Mouse (Mus musculus) left cerebral cortex, adult 11 months (tissue): Measurements from ENCODE around the gene Vps13d.

Experiments
- DNase-seq: peaks from one replicate; pipeline ENCODE4 v3.0.0; 2022; ENCODE audit warnings: low spot score

Gene Vps13d

DNA sequence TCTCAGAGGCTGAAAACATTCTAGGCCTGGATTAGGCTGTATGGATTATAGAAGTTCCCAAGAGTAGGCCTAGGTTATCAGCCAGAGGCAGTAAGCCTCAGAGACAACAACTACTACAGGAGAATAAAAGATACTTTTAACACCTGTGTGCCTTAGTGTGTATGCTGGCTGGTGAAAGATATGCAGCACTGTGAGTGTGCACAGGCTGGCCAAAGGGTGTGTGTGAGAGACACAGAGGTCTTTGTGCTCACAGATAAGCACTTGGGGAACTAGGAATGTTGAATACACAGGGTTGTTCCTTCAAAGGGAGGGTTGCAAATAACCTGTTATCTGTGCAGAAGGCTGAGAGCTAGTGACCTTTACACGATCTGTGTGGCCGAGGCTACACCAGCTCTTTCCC lies 115.5 kb downstream of the Vps13d start:
- no peak for DNase-seq

DNA sequence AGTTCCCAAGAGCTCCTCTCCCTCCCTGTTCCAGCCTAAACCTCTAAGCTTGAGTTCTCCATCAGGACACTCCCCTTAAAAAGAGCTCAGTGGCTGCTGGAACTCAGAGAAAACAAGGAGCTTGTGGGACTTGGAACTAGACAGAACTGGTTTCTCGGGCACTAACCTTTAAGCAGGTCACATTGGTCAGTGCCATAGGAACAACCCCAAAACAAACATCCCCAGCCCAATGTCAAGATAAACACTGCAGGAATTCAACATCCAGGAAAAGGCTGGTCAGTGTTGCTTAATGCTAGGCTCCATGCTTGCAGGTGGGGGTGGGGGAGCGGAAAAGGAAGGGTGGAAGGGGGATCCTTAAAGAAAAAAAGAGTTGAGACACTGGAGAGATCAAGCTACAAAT lies 120.5 kb downstream of the Vps13d start:
- DNase-seq, result no peak

DNA sequence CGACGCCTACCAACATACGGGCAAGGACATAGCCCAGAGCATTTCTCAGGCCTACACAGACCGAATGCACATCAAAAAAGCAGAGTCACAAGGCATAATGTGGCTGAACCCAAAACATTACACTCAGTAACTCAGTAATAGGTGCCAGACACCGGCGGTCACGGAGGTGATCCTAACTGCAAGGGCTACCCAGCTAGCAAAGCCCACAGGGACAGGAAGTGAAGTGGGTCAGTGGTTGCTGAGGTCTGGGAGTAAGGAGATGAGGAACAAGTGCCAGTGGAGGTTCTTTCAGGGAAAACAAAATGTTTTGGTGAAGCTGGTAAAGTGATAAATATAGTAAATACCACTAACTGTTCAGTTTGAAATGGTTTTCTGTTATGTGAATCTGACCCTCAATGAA lies 121.1 kb downstream of the Vps13d start:
- no peak for DNase-seq

DNA sequence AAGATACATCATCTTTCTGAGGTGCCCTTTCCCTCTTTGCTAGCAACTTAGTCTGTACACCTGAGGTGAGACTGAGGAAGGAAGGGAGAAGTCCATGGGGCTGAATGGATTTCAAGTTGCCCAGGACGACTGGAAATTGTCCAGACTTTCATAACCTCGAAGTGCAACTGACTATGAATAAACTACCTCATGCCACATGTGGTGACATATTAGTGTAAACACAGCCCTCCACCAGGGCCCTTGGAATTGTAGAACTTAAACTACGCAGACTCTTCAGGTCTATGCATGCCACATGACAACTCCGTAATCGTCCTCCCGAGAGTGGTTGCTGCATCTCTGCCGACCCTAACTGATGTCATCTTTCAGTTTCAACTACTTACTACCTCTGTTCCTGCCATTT lies 122.9 kb downstream of the Vps13d start:
- no peak for DNase-seq

DNA sequence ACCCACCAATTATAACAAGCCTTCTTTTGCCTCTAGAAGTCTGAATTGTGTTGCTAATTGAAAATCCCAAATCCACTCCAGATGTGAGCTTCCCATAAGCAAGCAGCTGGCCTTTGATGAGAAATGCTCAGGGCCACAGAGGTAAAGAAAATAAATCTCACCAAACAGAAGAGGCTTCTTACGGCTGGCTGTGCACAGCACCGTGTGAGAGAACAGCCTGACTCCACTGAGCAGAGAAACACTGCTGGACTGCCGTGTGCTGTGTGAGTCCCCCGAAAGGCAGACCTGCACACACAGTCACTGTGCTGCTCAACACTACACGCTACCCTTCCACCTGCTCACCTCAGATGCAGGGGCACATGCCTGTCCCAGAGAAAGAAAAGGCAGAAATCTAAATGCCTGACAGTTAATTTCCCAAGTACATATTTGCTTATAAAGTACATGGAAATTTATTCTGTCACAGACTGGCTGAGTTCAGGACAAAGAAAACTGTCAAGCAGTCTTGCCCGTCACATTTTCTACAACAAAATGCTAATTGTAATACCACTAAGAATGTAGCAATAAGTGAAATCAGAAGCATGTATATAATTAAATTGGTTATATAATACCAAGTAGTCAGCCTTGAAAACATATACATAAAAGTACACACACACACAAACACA lies 127.7 kb downstream of the Vps13d start:
- DNase-seq, result no peak

DNA sequence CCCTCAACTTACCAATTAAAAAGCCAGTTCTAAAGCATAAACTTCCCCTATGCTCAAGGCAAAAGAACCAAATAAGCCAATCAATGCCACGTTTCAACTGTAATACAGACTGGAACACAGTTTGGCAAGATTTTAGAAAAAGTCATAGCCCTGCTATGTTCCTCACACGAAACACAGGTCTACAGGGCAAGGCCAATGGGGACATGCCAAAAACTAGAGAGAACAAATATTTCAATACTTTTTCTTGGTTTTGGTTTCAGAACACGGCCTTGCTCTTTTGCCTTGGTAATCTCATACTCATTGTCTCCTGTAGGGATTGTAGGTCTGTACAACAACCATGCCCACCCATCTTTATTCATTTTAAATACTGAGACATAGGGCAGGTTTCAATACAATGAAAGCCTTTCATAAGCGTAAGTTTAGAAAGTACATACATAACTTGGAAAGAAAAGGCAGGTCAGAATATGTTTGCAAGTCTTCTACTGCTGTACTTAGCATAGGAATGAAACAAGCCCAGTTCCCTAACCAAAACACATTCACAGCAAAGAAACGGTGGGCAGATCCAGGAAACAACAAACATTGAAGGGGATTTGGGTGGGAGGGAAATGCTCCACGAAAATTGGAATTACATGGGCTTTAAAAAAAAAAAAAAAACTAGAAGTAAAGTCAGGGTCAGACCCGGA lies 128.3 kb downstream of the Vps13d start:
- no peak for DNase-seq

DNA sequence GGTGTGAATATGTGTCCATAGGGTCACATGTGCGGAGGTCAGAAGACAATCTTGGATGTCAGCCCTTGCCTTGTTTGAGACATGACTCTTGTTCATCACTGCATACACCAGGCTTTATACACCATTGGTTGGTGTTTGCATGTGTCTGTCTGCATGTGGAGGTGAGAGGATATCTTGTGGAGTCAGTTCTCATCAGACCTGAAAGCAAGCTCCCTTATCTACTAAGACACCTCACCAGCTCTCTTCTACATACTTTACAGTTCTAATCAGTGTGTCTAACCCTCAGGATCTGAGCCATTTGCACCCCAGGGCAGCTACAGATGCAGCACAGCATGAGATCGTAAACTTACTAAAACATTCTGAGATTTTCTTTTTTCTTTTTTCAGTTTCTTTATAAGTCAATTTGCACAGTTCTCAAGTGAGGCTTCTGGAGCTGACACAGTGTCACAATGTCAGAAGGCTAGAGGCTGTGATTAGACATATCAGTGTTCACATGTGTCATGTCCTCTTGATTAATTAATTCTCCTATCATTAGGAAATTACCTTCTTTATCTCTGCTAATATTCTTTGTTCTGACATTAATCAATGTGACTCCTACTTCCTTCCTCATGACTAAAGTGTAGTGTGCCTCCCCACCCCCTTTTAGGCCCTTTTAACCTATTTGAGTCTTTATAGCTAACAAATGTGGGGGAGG lies 135.9 kb downstream of the Vps13d start:
- DNase-seq, result no peak

DNA sequence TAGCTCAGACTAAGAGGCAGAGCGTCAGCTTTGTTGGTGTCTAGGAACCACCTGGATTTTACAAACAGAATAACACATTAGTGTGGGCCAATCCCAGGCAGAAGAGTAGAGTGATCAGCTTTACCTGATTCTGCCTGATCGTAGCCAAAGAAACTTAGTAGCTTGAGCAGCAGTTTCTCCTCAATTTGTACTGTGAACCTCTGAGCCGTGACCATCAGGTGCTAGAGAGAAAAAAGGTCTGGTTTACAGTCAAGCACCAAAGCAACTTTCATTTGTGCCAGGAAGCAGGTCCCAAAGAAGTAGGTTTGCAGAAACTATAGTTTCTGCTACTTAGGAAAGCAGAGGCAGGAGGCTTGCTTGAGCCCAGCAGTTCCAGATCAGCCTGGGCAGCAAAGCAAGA lies 138.5 kb downstream of the Vps13d start:
- no peak for DNase-seq

DNA sequence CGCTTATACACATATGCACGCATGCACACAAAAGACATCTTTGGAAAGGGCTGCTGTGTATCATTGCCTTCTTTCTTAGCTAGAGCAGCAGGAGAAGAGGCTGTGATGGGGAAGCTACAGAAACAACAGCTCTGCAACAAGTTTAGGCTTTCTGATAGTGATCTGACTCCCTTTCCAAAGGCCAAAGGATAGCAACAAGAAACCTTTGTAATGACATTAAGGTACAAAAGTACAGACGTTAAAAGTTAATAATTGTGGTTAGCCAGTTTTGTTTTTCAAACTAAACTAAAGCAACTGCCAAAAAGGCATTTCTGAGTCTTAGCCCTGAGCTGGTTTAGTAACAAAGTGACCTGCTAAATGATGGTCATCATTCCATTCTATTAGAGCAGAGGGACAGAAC lies 139.0 kb downstream of the Vps13d start:
- no peak for DNase-seq

DNA sequence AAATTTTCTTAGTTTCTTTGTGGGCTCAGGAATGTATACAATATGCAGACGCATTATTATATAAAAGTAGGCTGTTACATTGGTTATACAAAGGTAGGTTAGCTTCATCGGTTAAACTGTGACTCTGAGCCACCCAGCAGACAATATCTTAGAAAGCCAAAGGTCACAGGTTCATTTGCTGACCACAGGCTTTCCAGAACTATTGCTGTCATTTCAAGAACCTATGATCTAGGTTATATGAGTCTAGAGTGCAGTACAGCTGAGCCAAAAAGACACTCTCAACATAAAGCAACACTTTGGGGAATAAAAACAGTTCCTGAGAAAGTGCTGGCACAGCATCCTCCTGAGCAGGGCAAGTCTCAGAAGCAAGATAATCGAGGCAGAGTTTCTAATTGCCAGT lies 140.4 kb downstream of the Vps13d start:
- DNase-seq, result no peak

DNA sequence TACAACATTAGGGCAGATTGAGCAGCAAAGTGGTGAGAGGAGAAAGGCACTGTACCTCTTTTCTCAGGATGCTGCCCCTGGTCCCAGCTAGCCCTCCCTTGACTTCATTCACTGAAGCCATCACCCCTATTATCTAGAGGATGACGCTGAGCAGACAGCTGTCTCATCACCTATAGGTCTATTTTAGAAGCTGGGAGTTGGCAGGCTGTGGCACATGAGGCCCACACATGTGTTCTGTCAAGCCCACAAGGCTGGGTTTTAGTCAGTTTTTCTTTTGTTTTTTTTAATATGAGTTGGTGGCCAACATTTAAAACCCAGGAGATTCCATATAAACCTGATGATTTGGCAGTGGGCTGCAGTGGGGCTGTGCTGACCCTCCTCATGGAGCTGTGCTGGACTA lies 142.1 kb downstream of the Vps13d start:
- DNase-seq, result no peak

DNA sequence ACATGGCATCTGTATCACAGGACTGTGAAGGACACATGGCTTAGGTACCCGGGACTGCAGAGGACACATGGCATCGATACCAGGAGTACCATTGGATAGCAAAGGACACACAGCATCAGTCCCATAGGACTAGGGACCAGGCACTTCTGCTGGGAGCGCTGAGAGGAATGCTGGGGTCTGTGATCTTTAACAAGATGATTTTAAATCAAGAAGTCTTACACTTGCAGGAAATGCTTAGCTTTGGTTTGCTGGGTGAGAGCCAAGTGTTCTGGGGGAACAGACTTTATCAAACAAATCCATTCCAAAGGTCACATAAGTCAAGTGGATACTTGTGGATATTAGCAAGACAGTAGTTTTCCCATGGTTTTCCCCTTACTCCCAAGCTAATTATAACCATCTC lies 142.5 kb downstream of the Vps13d start:
- no peak for DNase-seq

DNA sequence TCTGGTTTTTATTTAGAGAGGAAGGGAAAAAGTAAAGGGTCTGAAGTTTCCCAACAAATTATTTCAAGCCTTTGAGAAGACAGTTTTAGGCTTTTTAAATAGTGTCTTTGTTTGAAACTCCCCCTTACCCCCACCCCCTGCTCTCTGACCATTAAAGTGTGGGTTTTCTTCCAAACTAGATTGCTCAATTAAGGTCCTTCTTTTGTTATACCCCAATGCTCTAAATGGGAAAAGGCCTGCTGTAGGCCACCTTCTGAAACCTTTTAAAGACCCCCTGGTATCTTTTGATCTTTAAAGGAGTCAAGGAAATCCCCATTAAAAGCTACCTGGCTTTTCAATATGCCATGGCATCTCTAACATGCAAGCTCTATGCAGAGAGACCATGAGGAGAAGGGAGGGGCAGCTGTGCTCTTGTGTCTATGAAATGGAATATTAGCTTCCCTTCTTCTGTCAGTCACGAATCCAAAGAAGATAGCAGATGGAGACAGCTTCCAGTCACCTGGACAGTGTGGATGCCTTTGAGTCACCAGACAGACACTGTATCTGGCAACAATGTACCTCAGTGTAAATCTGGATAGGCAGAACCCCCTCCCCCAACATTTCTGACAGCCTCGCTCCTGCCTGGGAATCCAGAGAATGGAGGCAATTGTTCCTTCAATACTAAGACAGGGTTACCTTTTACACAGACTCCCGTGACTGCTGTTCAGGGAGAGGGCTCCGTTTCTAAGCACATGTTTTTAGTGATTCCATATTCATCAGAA lies 143.4 kb downstream of the Vps13d start:
- no peak for DNase-seq

DNA sequence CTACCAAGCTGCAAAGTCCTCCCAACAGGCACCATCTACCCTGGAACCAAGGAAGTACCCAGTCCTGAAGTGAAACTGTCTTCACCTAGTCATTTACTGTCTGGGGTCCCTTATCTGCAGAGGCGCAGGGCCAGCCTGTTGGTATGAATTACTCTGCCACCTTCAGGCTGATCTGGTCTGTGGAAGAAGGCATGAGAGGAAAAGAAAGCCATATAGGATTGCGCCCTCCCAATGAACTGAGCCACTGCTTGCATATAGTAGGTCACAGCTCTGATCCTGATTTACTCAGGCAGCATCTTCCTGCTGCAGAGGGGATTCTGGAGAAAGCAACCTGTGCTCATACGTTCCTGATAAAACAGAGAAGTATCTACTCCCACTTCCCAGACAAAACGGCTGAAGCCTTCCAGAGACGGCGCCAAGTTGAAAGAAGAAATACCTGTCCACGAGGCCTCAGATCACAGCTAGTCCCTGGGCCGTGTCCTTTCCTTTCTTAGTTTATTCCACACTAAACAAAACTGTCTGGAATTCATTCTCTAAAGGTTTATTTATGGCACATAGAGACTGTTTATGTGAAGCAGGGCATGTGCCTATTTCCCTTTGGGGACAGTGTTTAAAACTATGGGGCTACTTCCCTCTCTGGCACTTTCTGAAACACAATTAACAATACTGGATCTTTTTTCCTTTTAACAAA lies 144.1 kb downstream of the Vps13d start:
- no peak for DNase-seq

DNA sequence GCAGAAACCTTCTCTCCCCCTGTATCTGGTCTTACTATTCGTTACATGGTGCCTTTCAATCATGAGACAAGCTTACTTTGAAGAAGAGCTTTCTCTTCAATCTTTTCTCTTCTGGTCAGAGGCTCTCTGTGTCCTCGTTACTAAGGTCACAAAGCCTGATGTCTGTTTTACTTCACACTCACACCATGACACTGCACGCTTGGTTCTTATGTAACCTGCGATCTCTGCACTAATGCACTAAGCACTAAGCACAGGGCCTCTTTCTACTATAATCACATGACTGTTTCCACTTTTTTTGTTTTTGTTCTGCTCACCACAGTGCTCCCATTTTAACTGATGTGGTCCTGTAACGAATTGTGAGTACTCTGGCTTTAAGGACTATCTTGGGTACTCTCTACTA lies 146.8 kb downstream of the Vps13d start:
- DNase-seq, result no peak

DNA sequence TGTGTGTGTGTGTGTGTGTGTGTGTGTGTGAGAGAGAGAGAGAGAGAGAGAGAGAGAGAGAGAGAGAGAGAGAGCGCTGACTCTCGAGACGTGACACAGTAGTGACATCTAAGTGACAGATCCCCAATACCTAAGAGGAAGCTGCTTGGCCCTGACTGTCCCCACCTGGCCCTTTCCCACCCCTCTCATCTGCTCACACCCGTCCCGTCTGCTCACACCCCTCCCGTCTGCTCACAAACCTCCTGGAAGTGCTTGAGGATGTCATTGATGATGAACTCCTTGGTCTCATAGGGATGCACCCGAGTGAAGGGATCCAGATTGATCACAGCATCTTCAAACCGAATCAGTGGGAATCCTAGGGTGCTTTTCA lies 148.8 kb downstream of the Vps13d start:
- no peak for DNase-seq

DNA sequence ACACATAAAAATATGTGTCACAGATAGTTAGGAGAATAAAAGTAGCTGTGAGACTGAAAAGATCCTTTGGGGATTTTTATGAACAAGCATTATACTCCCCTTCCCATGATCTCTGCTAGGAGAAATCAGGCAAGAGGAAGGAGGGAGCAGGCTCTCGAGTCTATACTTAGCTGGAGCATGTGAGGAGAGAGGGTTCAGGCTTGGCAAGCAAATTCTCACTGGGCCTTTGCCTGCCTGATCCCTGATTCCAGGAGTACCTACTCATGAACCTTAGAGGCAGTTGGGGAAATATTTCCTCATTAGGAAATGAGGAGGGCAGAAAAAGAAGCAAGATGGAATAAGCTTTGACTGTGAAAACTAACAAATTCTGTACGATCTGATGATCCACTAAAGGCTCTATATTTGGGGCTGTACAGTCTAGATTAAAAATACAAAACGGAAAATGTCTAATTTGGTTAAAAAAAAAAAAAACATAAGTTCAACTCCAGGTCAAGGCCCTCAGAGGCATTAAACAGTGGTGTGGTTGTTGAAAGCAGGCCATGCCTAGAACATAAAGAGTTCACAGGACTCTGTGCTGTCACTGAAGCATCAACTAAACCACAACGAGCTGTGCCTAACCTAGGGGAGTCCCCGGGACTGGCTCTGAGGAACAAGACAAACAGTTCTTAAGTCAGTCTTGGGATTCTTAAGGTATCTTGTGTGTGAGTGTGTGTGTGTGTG lies 149.3 kb downstream of the Vps13d start:
- no peak for DNase-seq

DNA sequence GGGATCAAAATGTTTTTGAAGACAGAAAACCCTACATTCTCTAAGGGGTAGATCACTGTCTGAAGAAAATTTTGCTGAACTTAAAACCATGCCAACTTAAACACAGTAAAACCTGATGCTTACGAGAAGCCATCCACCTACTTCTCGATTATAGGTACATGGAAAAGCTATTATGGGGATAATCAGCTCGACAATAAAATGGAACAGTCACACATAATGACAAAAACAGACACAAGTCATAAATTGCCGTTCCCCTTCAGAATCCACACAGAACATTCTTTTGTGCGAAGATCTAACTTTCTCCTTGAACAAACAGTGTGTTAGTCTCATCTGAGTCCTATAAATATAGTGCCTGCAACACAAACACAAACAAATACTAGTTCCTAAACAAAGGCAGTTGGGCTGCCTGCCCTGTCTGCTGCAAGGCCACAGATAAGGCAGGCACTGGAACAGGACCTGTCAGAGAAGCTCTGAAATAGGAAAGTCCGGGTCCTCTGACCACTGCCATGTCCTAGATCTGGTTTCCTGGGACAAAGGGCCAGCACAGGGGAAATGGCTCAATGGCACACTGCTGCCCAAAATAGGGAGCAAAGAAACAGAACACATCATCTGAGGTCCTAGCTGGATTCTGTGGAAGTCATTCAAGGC lies 153.5 kb downstream of the Vps13d start:
- DNase-seq, result no peak

DNA sequence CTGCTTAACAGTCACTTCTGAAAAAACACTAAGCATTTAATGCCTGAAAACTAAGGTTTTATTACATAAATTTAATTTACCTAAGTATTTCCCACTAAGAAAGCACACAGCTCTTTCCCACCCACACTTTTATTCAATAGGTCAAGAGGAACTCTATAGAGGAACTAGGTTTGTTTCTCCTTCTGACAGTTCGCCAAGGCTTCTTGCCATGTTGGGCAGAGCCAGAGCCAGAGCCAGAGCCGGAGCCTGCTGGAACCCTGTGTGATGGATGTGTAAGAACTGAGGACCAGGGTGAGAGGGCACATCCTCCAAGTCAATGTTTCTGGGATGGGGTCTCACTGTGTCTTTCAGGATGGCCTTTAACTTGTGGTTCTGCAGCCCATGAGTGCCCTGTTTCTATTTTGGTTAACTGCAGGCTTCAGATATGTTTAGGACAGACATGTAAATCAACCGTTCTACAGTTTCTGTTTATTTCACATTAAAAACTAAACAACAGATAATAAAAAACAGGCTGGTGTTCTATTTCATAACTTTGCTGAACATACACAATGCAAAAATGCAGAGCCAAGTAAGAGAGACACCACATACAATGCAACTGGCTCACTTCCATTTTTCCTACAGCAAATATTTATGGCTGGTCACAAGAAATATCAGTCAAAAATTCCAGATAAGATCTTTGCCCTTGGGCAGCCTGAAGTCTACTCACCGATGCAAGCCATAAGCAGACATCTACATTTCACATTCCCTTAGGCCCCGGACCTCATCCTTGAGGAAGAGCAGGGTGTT lies 157.0 kb downstream of the Vps13d start:
- no peak for DNase-seq

DNA sequence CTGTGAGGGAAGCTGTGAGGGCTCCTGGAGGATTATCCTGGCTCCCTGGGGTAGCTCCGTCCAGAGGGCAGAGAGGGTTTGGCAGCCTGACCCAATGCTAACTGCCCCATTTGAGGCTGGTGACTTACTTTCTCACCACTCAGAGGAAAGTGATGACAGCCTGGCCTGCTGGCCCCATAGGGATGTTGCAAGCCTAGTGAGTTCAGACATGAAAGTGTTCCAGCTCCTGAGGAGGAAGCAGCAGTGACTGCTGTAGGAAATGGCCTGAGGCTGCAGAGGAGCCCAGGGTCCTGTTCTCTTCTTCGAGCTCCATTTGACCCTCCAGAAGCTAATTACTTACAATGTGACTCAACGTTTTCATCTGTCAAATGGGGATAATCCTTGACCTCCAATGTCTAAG lies 157.8 kb downstream of the Vps13d start:
- no peak for DNase-seq
